Mouse (Mus musculus): ENCODE measurements at regions not wholly inside any gene's neighbourhood (a gene's known extent, or its start where the extent isn't known, plus 50 kb on each side); places are given as distances from the start of the nearest gene placed in this dataset.

GRCm38 (mm10) chr8:25407862-25408261 lies 583.7 kb upstream of the Adam5 start:
- no peaks in the 10 kb centered on the region for H3K4me1 ChIP-seq (ENCODE audit: control insufficient read depth, insufficient read depth, insufficient read length, low read length)
- WGBS = 89% methylated on average over 5 of the region's 5 CpGs
- no peak overlapping the region for H3K4me3 ChIP-seq (ENCODE audit: low read depth, low read length)
- no peaks in the 10 kb centered on the region for H3K36me3 ChIP-seq (ENCODE audit: control insufficient read depth, insufficient read depth, low read length)
- TF ChIP-seq POLR2A (IDR thresholded peaks at IDR 0.05; ENCODE audit: low read depth, low read length) = no peak
- no peak for TF ChIP-seq CTCF (IDR thresholded peaks at IDR 0.05; ENCODE audit: extremely low read depth, insufficient read length, insufficient replicate concordance, low read depth, low read length)
- H3K27ac ChIP-seq (ENCODE audit: insufficient read depth, low read depth, low read length) = no peak overlapping the region
- no peaks in the 10 kb centered on the region for H3K27me3 ChIP-seq (ENCODE audit: control insufficient read depth, insufficient read depth, low read length)

DNA sequence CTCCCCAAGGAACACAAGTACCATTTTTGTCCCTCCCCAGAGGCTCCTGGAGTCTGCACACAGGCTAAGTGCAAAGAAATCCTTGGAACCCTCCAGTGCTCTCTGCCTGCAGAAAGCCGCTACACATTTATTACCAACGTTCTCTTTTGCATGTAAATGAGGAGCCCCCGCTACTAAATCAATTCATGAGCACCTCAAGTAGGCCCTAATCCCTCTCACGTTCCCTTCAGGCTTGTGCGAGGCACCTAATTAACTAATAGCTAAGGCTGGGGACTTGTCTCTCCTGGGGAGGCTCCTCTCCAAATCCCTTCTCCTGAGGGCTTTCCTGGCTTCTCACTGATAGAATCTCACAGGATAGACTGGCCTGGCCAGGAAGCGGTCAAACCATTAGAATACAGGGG lies 568.6 kb upstream of the Adam5 start:
- Histone ChIP-seq H3K4me1 (ENCODE audit: control insufficient read depth, insufficient read depth, insufficient read length, low read length) (no peaks in the 10 kb centered on the region), H3K27ac (ENCODE audit: insufficient read depth, low read depth, low read length) (no peak overlapping the region), H3K27me3 (ENCODE audit: control insufficient read depth, insufficient read depth, low read length) (no peaks in the 10 kb centered on the region), H3K36me3 (ENCODE audit: control insufficient read depth, insufficient read depth, low read length) (no peaks in the 10 kb centered on the region), H3K4me3 (ENCODE audit: low read depth, low read length) (no peak overlapping the region)
- TF ChIP-seq POLR2A (IDR thresholded peaks at IDR 0.05; ENCODE audit: low read depth, low read length) (no peak), CTCF (IDR thresholded peaks at IDR 0.05; ENCODE audit: extremely low read depth, insufficient read length, insufficient replicate concordance, low read depth, low read length) (no peak)
- 59% methylated on average over 6 of the region's 6 CpGs for WGBS

DNA sequence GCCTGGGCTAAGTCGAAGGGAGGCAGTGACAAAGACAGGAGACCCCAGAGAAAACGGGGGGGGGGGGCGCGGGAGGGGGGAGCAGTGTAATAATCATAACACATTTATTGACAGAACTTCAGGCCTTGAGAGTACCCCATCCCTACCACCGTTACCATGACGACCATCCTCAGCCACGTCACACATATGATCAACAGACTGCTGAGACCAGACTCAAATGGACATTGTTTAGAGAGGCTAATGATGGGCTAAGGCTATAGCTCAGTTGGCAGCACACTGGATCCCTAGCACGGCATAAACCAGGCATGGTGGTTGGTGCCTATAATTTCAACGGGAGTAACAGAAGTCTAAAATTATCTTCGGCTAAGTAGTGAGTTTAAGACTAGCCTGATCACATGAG lies 565.8 kb upstream of the Adam5 start:
- H3K4me3 ChIP-seq (ENCODE audit: low read depth, low read length) = no peak overlapping the region
- no peaks in the 10 kb centered on the region for H3K36me3 ChIP-seq (ENCODE audit: control insufficient read depth, insufficient read depth, low read length)
- WGBS = 42% methylated on average over 10 of the region's 10 CpGs
- H3K27me3 ChIP-seq (ENCODE audit: control insufficient read depth, insufficient read depth, low read length) = no peaks in the 10 kb centered on the region
- no peaks in the 10 kb centered on the region for H3K4me1 ChIP-seq (ENCODE audit: control insufficient read depth, insufficient read depth, insufficient read length, low read length)
- H3K27ac ChIP-seq (ENCODE audit: insufficient read depth, low read depth, low read length) = no peak overlapping the region
- TF ChIP-seq POLR2A (IDR thresholded peaks at IDR 0.05; ENCODE audit: low read depth, low read length) (no peak), CTCF (IDR thresholded peaks at IDR 0.05; ENCODE audit: extremely low read depth, insufficient read length, insufficient replicate concordance, low read depth, low read length) (no peak)

DNA sequence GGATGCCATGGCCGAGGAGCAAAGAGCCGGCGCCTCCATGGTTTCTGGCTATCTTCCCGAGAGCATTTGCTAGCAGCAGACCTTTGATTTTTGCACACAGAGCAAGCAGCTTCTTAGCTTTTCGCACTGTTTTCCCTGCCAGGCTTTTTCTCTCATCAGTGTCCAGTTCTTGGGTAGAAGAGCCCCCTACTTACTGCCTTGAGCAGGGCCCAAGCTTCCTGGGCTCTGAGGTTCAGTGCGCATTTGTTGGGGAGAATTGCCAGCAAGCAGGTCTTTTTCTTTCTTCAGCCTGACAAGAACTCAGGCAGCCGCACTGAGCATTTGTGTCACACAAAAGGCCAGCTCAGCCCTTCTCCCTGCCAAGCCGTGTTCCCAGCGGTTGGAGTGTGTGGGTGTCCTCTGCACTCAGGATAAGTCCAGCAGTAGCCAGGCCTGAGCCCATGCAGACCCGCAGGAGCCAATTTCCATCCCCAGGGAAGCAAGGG lies 565.2 kb upstream of the Adam5 start:
- no peak overlapping the region for H3K27ac ChIP-seq (ENCODE audit: insufficient read depth, low read depth, low read length)
- no peak overlapping the region for H3K4me3 ChIP-seq (ENCODE audit: low read depth, low read length)
- H3K36me3 ChIP-seq (ENCODE audit: control insufficient read depth, insufficient read depth, low read length) = no peaks in the 10 kb centered on the region
- H3K27me3 ChIP-seq (ENCODE audit: control insufficient read depth, insufficient read depth, low read length) = no peaks in the 10 kb centered on the region
- TF ChIP-seq CTCF (IDR thresholded peaks at IDR 0.05; ENCODE audit: extremely low read depth, insufficient read length, insufficient replicate concordance, low read depth, low read length) (no peak), POLR2A (IDR thresholded peaks at IDR 0.05; ENCODE audit: low read depth, low read length) (no peak)
- H3K4me1 ChIP-seq (ENCODE audit: control insufficient read depth, insufficient read depth, insufficient read length, low read length) = no peaks in the 10 kb centered on the region
- WGBS = 74% methylated on average over 10 of the region's 10 CpGs

DNA sequence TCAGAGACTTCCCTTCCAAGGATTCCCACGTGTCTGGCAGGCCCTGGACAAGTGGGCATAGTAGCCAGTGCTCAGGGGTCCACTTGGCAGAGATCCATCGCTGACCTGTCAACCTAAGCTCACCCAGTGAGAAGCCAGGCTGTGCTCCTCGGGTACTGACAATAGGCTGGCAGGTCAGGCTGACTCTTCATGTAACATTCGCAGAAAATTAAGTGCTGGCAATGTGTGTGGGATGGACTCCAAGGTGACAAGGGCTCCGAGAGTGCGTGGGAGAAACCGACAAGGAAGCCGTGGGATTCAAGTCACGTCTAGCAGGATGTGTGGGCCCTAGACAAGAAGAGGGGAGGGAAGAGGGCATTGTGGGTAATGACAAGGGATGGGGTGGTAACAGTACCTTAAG lies 564.6 kb upstream of the Adam5 start:
- H3K36me3 ChIP-seq (ENCODE audit: control insufficient read depth, insufficient read depth, low read length) = no peaks in the 10 kb centered on the region
- no peaks in the 10 kb centered on the region for H3K27me3 ChIP-seq (ENCODE audit: control insufficient read depth, insufficient read depth, low read length)
- H3K4me1 ChIP-seq (ENCODE audit: control insufficient read depth, insufficient read depth, insufficient read length, low read length) = no peaks in the 10 kb centered on the region
- H3K27ac ChIP-seq (ENCODE audit: insufficient read depth, low read depth, low read length) = no peak overlapping the region
- 74% methylated on average over 9 of the region's 9 CpGs for WGBS
- no peak overlapping the region for H3K4me3 ChIP-seq (ENCODE audit: low read depth, low read length)
- TF ChIP-seq POLR2A (IDR thresholded peaks at IDR 0.05; ENCODE audit: low read depth, low read length) = no peak
- no peak for TF ChIP-seq CTCF (IDR thresholded peaks at IDR 0.05; ENCODE audit: extremely low read depth, insufficient read length, insufficient replicate concordance, low read depth, low read length)

DNA sequence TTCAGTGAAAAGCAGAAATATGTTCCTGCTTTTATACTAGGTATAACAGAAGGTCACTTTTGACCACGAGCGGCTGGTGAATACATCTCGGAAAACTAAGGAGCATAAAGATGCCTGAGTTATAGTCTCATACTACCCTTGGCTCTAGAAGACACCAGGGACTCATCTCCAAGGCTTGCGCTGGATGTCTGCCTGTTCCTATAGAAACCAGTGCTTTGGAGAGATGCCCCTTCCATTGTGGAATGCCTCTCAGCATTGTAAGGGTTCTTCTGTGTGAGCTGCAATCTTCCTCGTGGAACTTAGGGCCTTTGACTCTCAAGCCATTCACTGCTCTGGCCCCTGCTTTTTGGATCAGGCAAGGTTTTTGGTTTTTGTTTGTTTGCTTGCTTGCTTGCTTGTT lies 561.0 kb upstream of the Adam5 start:
- no peaks in the 10 kb centered on the region for H3K4me1 ChIP-seq (ENCODE audit: control insufficient read depth, insufficient read depth, insufficient read length, low read length)
- no peaks in the 10 kb centered on the region for H3K27me3 ChIP-seq (ENCODE audit: control insufficient read depth, insufficient read depth, low read length)
- H3K4me3 ChIP-seq (ENCODE audit: low read depth, low read length) = no peak overlapping the region
- 78% methylated on average over 5 of the region's 5 CpGs for WGBS
- no peaks in the 10 kb centered on the region for H3K36me3 ChIP-seq (ENCODE audit: control insufficient read depth, insufficient read depth, low read length)
- H3K27ac ChIP-seq (ENCODE audit: insufficient read depth, low read depth, low read length) = no peak overlapping the region
- TF ChIP-seq POLR2A (IDR thresholded peaks at IDR 0.05; ENCODE audit: low read depth, low read length) = no peak
- TF ChIP-seq CTCF (IDR thresholded peaks at IDR 0.05; ENCODE audit: extremely low read depth, insufficient read length, insufficient replicate concordance, low read depth, low read length) = no peak

DNA sequence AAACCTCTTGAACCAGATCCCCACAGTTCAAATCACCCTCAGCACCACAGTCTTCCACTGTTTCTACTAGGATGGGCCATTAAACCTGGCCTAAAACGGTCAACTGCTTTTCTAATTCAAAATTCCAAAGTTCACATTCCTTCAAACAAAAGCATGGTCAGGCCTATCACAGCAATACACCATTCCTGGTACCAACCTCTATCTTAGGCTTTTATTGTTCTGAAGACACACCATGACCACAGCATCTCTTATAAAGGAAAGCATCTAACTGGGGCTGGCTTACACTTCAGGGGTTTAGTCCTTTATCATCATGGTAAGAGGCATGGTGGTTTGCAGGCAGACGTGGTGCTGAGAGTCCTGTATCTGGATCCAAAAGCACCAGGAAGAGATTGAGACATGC lies 560.4 kb upstream of the Adam5 start:
- no peaks in the 10 kb centered on the region for H3K27me3 ChIP-seq (ENCODE audit: control insufficient read depth, insufficient read depth, low read length)
- no peaks in the 10 kb centered on the region for H3K4me1 ChIP-seq (ENCODE audit: control insufficient read depth, insufficient read depth, insufficient read length, low read length)
- TF ChIP-seq CTCF (IDR thresholded peaks at IDR 0.05; ENCODE audit: extremely low read depth, insufficient read length, insufficient replicate concordance, low read depth, low read length) (no peak), POLR2A (IDR thresholded peaks at IDR 0.05; ENCODE audit: low read depth, low read length) (no peak)
- 55% methylated on average over 2 of the region's 2 CpGs for WGBS
- H3K36me3 ChIP-seq (ENCODE audit: control insufficient read depth, insufficient read depth, low read length) = no peaks in the 10 kb centered on the region
- H3K4me3 ChIP-seq (ENCODE audit: low read depth, low read length) = no peak overlapping the region
- no peak overlapping the region for H3K27ac ChIP-seq (ENCODE audit: insufficient read depth, low read depth, low read length)

- no peaks in the 10 kb centered on the region; the same call in 1 of the 2 replicates for H3K27me3 ChIP-seq (ENCODE audit: control insufficient read depth, insufficient read depth, low read length)
- H3K4me3 ChIP-seq (ENCODE audit: low read depth, low read length) = no peak overlapping the region
- no peak overlapping the region for H3K27ac ChIP-seq (ENCODE audit: insufficient read depth, low read depth, low read length)
- no peaks in the 10 kb centered on the region for H3K36me3 ChIP-seq (ENCODE audit: control insufficient read depth, insufficient read depth, low read length)
- WGBS = 61% methylated on average over 8 of the region's 8 CpGs
- no peaks in the 10 kb centered on the region for H3K4me1 ChIP-seq (ENCODE audit: control insufficient read depth, insufficient read depth, insufficient read length, low read length)
- TF ChIP-seq CTCF (IDR thresholded peaks at IDR 0.05; ENCODE audit: extremely low read depth, insufficient read length, insufficient replicate concordance, low read depth, low read length) = no peak
- TF ChIP-seq POLR2A (IDR thresholded peaks at IDR 0.05; ENCODE audit: low read depth, low read length) = no peak
Observed at GRCm38 (mm10) chr8:25373276-25373675, 549.1 kb upstream of the Adam5 start.
